Mouse (Mus musculus) bone marrow, adult 2 months (tissue): ENCODE measurements around the gene Prkar2a. TPM values are rescaled to one million over a fixed set of nuclear protein-coding genes. Genes with fewer than 3 reads are reported as not detected.

Experiments
- H3K27ac ChIP-seq: fragments of 200-500 bp; 2 replicates; pipeline ENCODE4 v1.5.1; 2012; ENCODE audit warnings: low read depth, mild to moderate bottlenecking, control low read depth, inconsistent platforms, low read length; ENCODE audit not compliant: control insufficient read depth, poor library complexity, insufficient read depth
- H3K4me1 ChIP-seq: fragments of 200-500 bp; 2 replicates; pipeline ENCODE4 v1.6.1; 2011; ENCODE audit warnings: low read length; ENCODE audit not compliant: control insufficient read depth, insufficient read depth
- H3K4me3 ChIP-seq: fragments of 200-500 bp; replicated peaks from 2 replicates; pipeline ENCODE3; 2011; ENCODE audit warnings: mild to moderate bottlenecking, low read depth, low read length, control low read depth; ENCODE audit not compliant: control insufficient read depth
- CTCF ChIP-seq: fragments of 200-500 bp; IDR thresholded peaks from 2 replicates; pipeline ENCODE4 v1.5.1; 2011; ENCODE audit warnings: low read length, control low read depth; ENCODE audit not compliant: control insufficient read depth, insufficient read depth
- POLR2A ChIP-seq: fragments of 200-500 bp; IDR thresholded peaks from 2 replicates; pipeline ENCODE4 v1.6.1; 2011; ENCODE audit warnings: low read depth, mild to moderate bottlenecking, control low read depth, low read length, borderline replicate concordance; ENCODE audit not compliant: control insufficient read depth
- WGBS: fragments of 180-500 bp; shearing (Covaris S2); methylation state at CpG from one replicate; pipeline ENCODE4 v1.1.7; 2018; 5-methylcytosine and 5-hydroxymethylcytosine counted together
- polyA plus RNA-seq: library from polyadenylated mRNA; stranded (reverse); fragments of >200 nt; gene quantifications from 2 replicates; pipeline ENCODE4 v1.2.4, GENCODE M21; 2011; ENCODE audit warnings: low replicate concordance; ENCODE audit not compliant: missing spikeins, insufficient read depth, insufficient read length

Gene Prkar2a
- polyA plus RNA-seq, 1 experiment, result 10.6 TPM

DNA sequence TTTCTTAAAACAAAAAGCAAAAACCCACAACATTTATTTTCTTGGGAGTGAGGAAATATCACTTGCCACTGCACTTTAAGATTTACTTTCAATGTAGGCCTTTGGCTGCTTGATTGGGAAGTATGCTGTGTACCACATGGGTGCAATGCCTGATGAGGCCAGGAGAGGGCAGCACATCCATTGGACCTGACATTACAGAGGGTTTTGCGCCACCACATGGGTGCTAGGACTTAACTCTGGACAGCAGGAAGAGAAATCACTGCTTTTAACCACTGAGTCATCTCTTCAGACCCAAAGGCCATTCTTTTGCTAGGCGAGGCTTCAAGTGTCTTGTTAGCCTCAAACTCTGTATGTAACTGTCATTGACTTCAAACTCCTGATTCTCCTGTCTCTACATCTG, 70.7 kb downstream of the Prkar2a start:
- Histone ChIP-seq H3K4me1 (no peaks in the 10 kb centered on the region), H3K27ac (no peak overlapping the region), H3K4me3 (no peak overlapping the region)
- peak; percentile 91 for TF ChIP-seq CTCF
- no peak for TF ChIP-seq POLR2A
- WGBS, result 60% methylated on average over 2 of the region's 2 CpGs

DNA sequence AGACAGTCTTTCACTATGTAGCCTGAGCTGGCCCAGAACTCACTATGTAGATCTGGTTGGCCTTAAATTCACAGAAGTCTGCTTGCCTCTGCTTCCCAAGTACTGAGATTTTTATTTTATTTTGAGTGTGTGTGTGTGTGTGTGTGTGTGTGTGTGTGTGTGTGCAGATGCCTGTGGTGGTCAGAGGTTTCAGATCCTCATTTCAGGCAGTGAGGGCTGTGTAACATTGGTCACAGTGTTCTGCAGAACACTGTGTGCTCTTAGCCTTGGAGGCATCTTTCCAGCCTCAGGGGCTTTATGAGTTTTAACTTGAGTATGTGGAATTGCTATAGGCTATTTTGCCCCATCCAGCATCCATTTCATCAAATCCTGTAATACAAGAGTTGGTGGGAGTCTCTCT, 72.4 kb downstream of the Prkar2a start:
- H3K4me1 ChIP-seq, result no peaks in the 10 kb centered on the region
- TF ChIP-seq POLR2A (no peak), CTCF (no peak)
- no peak overlapping the region for H3K4me3 ChIP-seq
- no peak overlapping the region for H3K27ac ChIP-seq

DNA sequence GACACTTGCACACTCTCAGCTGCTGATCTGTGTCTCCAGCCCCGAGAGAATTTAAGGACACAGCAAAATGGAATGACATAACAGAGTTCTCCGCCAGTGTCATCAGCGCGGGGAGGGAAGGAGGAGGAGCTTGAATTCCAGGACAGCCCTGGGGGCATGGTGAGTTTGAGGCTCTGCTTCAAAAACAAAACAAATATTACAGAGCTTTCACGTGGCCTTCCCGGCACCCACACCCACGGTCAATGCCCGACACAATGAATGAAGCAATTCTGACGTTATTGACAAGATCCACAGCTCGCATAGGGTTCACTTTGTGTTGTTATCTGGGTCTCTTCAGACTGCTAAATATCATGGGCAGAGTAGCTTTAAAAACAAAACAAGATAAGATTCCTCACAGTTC, 75.9 kb downstream of the Prkar2a start:
- Histone ChIP-seq H3K27ac (no peak overlapping the region), H3K4me3 (no peak overlapping the region), H3K4me1 (no peaks in the 10 kb centered on the region)
- no peak for TF ChIP-seq POLR2A
- WGBS, result 67% methylated on average over 10 of the region's 10 CpGs

DNA sequence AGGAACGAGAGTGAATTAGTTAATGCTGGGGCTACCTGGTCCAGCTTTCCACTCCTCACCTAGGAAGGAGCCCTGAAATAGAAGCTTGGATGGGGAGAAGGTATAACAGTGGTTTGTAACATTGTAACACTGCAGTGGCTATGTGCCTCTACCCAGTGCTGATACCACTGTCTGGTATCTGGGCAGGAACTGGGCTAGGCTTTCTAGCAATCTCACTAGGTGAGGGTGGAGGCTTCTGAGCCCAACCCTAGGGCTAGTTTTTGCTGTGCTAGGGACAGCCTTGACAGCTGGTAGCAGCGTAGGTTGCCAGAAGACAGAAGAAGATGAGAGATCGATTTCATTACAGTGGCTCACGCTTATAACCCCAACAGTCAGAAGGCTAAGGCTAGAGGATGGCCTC, 87.5 kb downstream of the Prkar2a start:
- H3K4me3 ChIP-seq, result no peak overlapping the region
- WGBS, result 84% methylated on average over 4 of the region's 4 CpGs
- H3K27ac ChIP-seq, result no peak overlapping the region
- TF ChIP-seq POLR2A, result no peak
- TF ChIP-seq CTCF, result no peak
- H3K4me1 ChIP-seq, result no peaks in the 10 kb centered on the region; the same call in 1 of the 2 replicates

DNA sequence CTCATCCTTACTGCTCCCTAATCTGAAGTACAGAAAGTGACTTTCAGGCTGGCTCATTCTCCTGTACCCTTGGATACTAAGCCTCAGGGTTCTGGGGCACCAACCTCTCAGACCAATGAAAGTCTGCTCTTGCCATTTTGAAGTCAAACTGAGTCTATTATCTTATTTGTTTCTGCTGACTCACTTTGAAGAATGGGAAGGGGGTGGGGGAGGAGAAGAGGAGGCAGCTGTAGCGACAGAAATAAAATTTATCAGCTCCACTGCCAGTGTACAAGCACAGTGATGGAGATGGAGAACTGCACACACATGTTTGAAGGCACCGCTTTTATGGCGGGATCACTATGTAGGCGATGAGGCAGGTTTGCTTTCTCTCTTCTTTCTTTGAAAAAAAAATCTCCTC, 88.2 kb downstream of the Prkar2a start:
- TF ChIP-seq CTCF (no peak), POLR2A (no peak)
- 81% methylated on average over 4 of the region's 4 CpGs for WGBS

DNA sequence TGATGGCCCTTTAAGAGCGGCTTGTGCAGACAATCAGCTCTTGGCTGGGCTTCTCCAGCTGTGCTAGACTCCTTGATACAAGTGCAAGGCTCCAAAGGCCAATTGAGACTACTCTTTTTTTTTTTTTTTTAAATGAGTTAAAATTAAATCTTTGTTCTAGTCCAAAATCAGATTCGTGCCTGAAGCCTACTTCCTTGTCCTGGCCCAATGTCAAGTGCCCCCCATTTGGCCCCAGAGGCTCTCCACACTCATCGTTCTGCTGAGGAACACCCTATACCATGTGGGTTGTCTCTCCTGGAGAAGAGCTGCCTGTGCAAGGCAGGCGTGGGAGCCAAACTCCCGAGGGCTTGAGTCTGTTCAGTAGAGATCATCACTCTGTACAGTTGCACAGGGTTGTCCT, 91.8 kb downstream of the Prkar2a start:
- Histone ChIP-seq H3K4me1 (no peaks in the 10 kb centered on the region; the same call in 1 of the 2 replicates), H3K4me3 (no peak overlapping the region), H3K27ac (no peak overlapping the region)
- WGBS, result 64% methylated on average over 5 of the region's 5 CpGs
- TF ChIP-seq CTCF (no peak), POLR2A (no peak)

More for the DNA sequence above, 88.2 kb downstream of the Prkar2a start:
- no peaks in the 10 kb centered on the region; the same call in 1 of the 2 replicates for H3K4me1 ChIP-seq
- no peak overlapping the region for H3K27ac ChIP-seq
- H3K4me3 ChIP-seq, result no peak overlapping the region

DNA sequence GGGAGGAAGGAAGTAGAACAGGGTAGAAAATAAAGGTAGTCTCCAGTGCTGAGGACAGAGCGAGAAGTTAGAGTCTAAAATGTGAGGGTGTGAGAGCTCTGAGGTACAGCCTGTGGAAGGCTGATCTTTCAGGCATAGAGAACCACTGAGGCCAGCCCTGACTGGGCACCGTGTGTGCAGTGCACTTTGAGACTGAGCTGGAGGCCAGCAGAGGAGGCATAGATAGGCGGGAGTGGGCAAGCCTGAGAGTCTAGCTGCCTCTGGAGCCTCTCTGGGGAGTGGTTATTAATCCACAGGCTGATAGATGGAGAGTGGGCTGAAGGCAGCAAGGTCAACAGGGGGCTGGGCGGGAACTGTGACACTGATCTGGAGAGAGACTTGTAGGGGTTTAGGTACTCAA, 92.8 kb downstream of the Prkar2a start:
- no peak overlapping the region for H3K27ac ChIP-seq
- no peak overlapping the region for H3K4me3 ChIP-seq
- 78% methylated on average over 4 of the region's 4 CpGs for WGBS
- TF ChIP-seq CTCF, result no peak
- no peak for TF ChIP-seq POLR2A
- no peaks in the 10 kb centered on the region for H3K4me1 ChIP-seq

DNA sequence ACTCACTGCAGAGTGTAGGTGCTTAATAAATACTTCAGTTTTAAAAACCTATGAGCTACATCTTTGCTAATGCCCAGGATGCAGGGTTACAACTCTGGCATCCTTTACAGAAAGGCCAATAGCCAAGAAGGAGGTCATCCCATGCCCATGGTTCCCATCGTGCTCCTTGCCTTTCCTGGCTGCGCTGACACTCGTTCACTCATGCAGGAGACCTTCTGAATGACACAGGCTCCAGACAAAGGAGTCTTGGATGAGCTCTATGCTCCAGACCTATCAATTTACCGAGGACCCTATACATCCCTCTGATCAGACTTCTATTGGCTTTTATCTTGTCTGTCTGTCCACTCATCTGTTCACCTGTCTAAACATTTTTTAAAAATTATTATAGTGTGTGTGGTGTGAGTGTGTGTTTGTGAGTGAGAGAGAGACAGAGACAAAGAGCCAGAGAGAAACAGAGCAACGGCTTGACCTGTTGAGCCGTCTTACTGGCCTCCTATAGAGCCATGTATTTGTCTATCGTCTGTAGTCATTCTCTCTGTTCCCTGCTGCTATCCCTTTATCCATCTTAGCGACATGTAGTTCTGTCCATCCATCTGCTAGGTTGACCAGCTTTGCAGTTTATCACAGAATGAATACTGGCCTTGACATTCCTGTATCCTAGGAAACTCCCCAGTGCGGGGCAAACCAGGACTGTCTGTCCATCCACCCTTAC, 93.9 kb downstream of the Prkar2a start:
- H3K4me3 ChIP-seq, result peak overlapping the region; percentile 95
- H3K27ac ChIP-seq, result no peak overlapping the region
- WGBS, result 55% methylated on average over 9 of the region's 9 CpGs
- no peaks in the 10 kb centered on the region for H3K4me1 ChIP-seq
- TF ChIP-seq CTCF, result no peak
- TF ChIP-seq POLR2A, result no peak
